Mouse (Mus musculus): ENCODE measurements around the gene Hist1h2bl.

DNA sequence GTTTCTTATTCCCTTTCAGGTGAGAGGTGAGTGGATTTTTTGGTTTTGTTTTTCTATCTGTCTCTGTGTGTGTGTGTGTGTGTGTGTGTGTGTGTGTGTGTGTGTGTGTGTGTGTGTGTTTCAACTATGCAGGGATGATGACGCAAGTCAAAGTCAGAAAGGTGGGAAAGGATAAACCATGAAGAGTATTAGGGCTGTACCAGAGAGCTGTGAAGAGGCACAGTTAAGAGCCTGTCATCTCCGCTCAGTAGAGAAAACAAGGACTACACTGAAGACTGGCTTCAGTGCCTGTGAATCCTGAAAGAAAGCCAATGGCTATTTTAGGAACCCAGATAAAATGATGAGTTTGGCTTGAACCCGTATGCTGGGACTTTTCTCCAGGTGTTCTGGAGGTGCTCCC lies 35.9 kb upstream of the Hist1h2bl start:
- TF ChIP-seq CTCF (IDR thresholded peaks at IDR 0.05): no peak
- no peak for TF ChIP-seq EP300 (IDR thresholded peaks at IDR 0.05)

Data from lung, postnatal 0 days (tissue).